Mouse (Mus musculus) erythroblast, embryonic 14.5 days (primary cell): ENCODE results near the gene Dnajb3.

ENCODE experiments used
- GATA1 ChIP-seq: IDR thresholded peaks from 2 replicates; pipeline ENCODE4 v1.6.1; 2012; ENCODE audit warnings: low read length, inconsistent platforms, mixed read lengths
- TAL1 ChIP-seq: IDR thresholded peaks from 3 replicates; pipeline ENCODE4 v1.6.1; 2012; ENCODE audit warnings: low read length, inconsistent platforms, mixed read lengths

- no peak for TF ChIP-seq GATA1
- no peak for TF ChIP-seq TAL1
Measured at GRCm38 (mm10) chr1:88229986-88230385, 24.4 kb upstream of the Dnajb3 start.
